Mouse (Mus musculus) CD8-positive naive resting alpha-beta T cell, adult 57 days (primary cell): ENCODE results near the gene Nup214. TPM values are rescaled to one million over a fixed set of nuclear protein-coding genes. Genes with fewer than 3 reads are reported as not detected.

Source experiments
- total RNA-seq: library from RNA; stranded (reverse); gene quantifications from one replicate; pipeline ENCODE4 v1.2.4, GENCODE M21; 2023

Gene Nup214
- 132 TPM for total RNA-seq

GRCm38 (mm10) chr2:31974141-31974808 is at the start of gene Nup214:
Gene Nup214 (plus strand): TSS chr2:31974436.

GRCm38 (mm10) chr2:31950058-31950871 is 24.0 kb upstream of the Nup214 start, which contains the start of gene Aif1l:
Gene Aif1l (plus strand): TSS chr2:31950139.

GRCm38 (mm10) chr2:32084111-32084871 is 110.1 kb downstream of the Nup214 start, which contains the start of gene Fam78a:
Gene Fam78a (minus strand): TSS chr2:32084857.

GRCm38 (mm10) chr2:32095351-32096121 is 121.3 kb downstream of the Nup214 start, which contains the start of gene Plpp7:
Gene Plpp7 (plus strand): TSS chr2:32095528.

Other genes starting within 250 kb of the Nup214 start
- 0.73 TPM for gene Qrfp, start 163.9 kb upstream of the Nup214 start, total RNA-seq
- 0.09 TPM for gene Fibcd1, start 128.4 kb upstream of the Nup214 start, total RNA-seq
- gene Lamc3, start 87.1 kb upstream of the Nup214 start, total RNA-seq = not detected
- gene Aif1l, start 24.3 kb upstream of the Nup214 start, total RNA-seq = not detected
- 197 TPM for gene Fam78a, start 110.4 kb downstream of the Nup214 start, total RNA-seq
- gene Plpp7, start 121.1 kb downstream of the Nup214 start, total RNA-seq = not detected
- 147 TPM for gene Prrc2b, start 176.6 kb downstream of the Nup214 start, total RNA-seq